Comparison of ENCODE assay signal across 22 mouse cellular contexts in the genomic region with DNA sequence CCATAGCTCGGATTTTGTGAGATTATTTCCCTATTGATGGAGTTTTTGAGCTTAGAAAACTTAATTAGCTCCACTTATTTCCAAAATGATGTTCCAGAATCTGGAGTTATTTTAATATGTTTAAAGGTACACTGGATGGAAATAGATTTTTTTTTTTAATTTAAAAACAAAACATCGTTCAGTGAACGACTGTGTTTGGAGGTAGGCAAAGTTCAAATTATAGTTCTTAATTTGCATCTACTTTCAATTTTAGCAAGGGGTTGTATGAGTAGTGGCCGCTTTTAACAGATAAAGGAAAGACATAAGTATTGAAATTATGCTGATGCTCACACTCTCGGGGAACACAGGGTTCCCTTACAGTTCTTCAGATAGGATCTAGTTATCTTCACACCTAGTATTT.
DNase-seq lines count a peak whose midpoint lies in the region; ATAC-seq lines count a peak whose summit lies in the region.
"Had no signal": no experiment of that assay in that cellular context is flagged by ENCODE, and none has a peak within 500 bp of the region (broad histone marks: within the 10 kb centered on the region; RNA-seq: fewer than 3 reads in every experiment).

No protein-coding gene starts in this region.

- no peak overlapping the region for H3K9ac ChIP-seq in embryonic facial prominence, embryonic 12.5 days
- no peak overlapping the region for H3K9ac ChIP-seq in heart, embryonic 12.5 days
- H3K9ac ChIP-seq in kidney, embryonic 16.5 days (replicated peaks; ENCODE audit: low read length): no peak overlapping the region
- no peak overlapping the region for H3K9ac ChIP-seq in neural tube, embryonic 15.5 days (replicated peaks)
- H3K9ac ChIP-seq: intestine, embryonic 15.5 days; liver, postnatal 0 days; midbrain, embryonic 12.5 days had no signal

- peak overlapping the region; percentile 23; the same call in 1 of the 2 replicates for H3K4me2 ChIP-seq in embryonic facial prominence, embryonic 12.5 days (replicated peaks)
- peak overlapping the region; percentile 58; the same call in 1 of the 2 replicates for H3K4me2 ChIP-seq in heart, embryonic 12.5 days
- peak overlapping the region; percentile 18; the same call in 1 of the 2 replicates for H3K4me2 ChIP-seq in kidney, embryonic 16.5 days (replicated peaks; ENCODE audit: low read depth, low read length)
- H3K4me2 ChIP-seq in neural tube, embryonic 15.5 days: peak overlapping the region; percentile 31
- H3K4me2 ChIP-seq: midbrain, embryonic 12.5 days had no signal

- intact Hi-C loops in heart, postnatal 25 days (cut with DNase I): no loop called here

- no peaks in the 10 kb centered on the region for H3K4me1 ChIP-seq in embryonic facial prominence, embryonic 12.5 days
- H3K4me1 ChIP-seq in embryonic facial prominence, embryonic 10.5 days: no peaks in the 10 kb centered on the region
- peaks cover 6% of the 10 kb centered on the region for H3K4me1 ChIP-seq in heart, embryonic 12.5 days (replicated peaks)
- H3K4me1 ChIP-seq in kidney, embryonic 16.5 days (ENCODE audit: insufficient read depth, low read length): 0 out of 2 replicates have a peak, but pooled peaks cover 6% of the 10 kb centered on the region
- peaks cover 3% of the 10 kb centered on the region; the same call in 1 of the 2 replicates for H3K4me1 ChIP-seq in neural tube, embryonic 15.5 days
- H3K4me1 ChIP-seq: hindbrain, embryonic 10.5 days; intestine, embryonic 15.5 days had no signal

- no peaks in the 10 kb centered on the region for H3K9me3 ChIP-seq in embryonic facial prominence, embryonic 12.5 days
- H3K9me3 ChIP-seq in embryonic facial prominence, embryonic 10.5 days: no peaks in the 10 kb centered on the region
- no peaks in the 10 kb centered on the region for H3K9me3 ChIP-seq in heart, embryonic 12.5 days (replicated peaks)
- H3K9me3 ChIP-seq in kidney, embryonic 16.5 days (ENCODE audit: low read length): no peaks in the 10 kb centered on the region
- H3K9me3 ChIP-seq in neural tube, embryonic 15.5 days (replicated peaks): no peaks in the 10 kb centered on the region
- H3K9me3 ChIP-seq: hindbrain, embryonic 10.5 days; intestine, embryonic 15.5 days; midbrain, embryonic 12.5 days had no signal

- H3K4me3 ChIP-seq in embryonic facial prominence, embryonic 12.5 days: no peak overlapping the region
- no peak overlapping the region for H3K4me3 ChIP-seq in embryonic facial prominence, embryonic 10.5 days
- no peak overlapping the region for H3K4me3 ChIP-seq in heart, embryonic 12.5 days
- no peak overlapping the region for H3K4me3 ChIP-seq in kidney, embryonic 16.5 days (ENCODE audit: low read length)
- H3K4me3 ChIP-seq in neural tube, embryonic 15.5 days (replicated peaks): no peak overlapping the region
- H3K4me3 ChIP-seq: hindbrain, embryonic 10.5 days; intestine, embryonic 15.5 days; midbrain, embryonic 12.5 days had no signal

- H3K36me3 ChIP-seq in embryonic facial prominence, embryonic 12.5 days: no peaks in the 10 kb centered on the region
- H3K36me3 ChIP-seq in embryonic facial prominence, embryonic 10.5 days (replicated peaks): no peaks in the 10 kb centered on the region
- H3K36me3 ChIP-seq in heart, embryonic 12.5 days: no peaks in the 10 kb centered on the region
- no peaks in the 10 kb centered on the region for H3K36me3 ChIP-seq in kidney, embryonic 16.5 days (ENCODE audit: insufficient read depth, low read length)
- no peaks in the 10 kb centered on the region for H3K36me3 ChIP-seq in neural tube, embryonic 15.5 days
- H3K36me3 ChIP-seq: hindbrain, embryonic 10.5 days; intestine, embryonic 15.5 days; midbrain, embryonic 12.5 days had no signal

- no peaks in the 10 kb centered on the region for H3K27me3 ChIP-seq in embryonic facial prominence, embryonic 12.5 days
- H3K27me3 ChIP-seq in embryonic facial prominence, embryonic 10.5 days (replicated peaks; ENCODE audit: low read depth, poor library complexity, severe bottlenecking): no peaks in the 10 kb centered on the region
- H3K27me3 ChIP-seq in heart, embryonic 12.5 days (replicated peaks): no peaks in the 10 kb centered on the region
- H3K27me3 ChIP-seq in kidney, embryonic 16.5 days (ENCODE audit: insufficient read depth, low read length): no peaks in the 10 kb centered on the region
- H3K27me3 ChIP-seq in neural tube, embryonic 15.5 days (replicated peaks): no peaks in the 10 kb centered on the region
- H3K27me3 ChIP-seq: intestine, embryonic 15.5 days; midbrain, embryonic 12.5 days; Patski had no signal

- WGBS in embryonic facial prominence, embryonic 12.5 days: 74% methylated on average over 5 of the region's 5 CpGs
- WGBS in embryonic facial prominence, embryonic 10.5 days: 85% methylated on average over 5 of the region's 5 CpGs
- WGBS in heart, embryonic 12.5 days: 73% methylated on average over 5 of the region's 5 CpGs
- 87% methylated on average over 5 of the region's 5 CpGs for WGBS in kidney, embryonic 16.5 days
- WGBS in neural tube, embryonic 15.5 days: 80% methylated on average over 5 of the region's 5 CpGs

- ATAC-seq in embryonic facial prominence, embryonic 12.5 days (ENCODE audit: insufficient number of reproducible peaks, insufficient read depth, low FRiP score, low TSS enrichment): no peak
- ATAC-seq in heart, embryonic 12.5 days (ENCODE audit: insufficient number of reproducible peaks, low FRiP score): no peak
- ATAC-seq in kidney, embryonic 16.5 days (ENCODE audit: low FRiP score, low TSS enrichment): no peak
- no peak for ATAC-seq in neural tube, embryonic 15.5 days (ENCODE audit: low FRiP score)
- ATAC-seq: forebrain, embryonic 14.5 days; Patski had no signal

- H3K27ac ChIP-seq in embryonic facial prominence, embryonic 12.5 days: no peak overlapping the region
- no peak overlapping the region for H3K27ac ChIP-seq in embryonic facial prominence, embryonic 10.5 days (replicated peaks)
- no peak overlapping the region for H3K27ac ChIP-seq in heart, embryonic 12.5 days (ENCODE audit: poor library complexity, severe bottlenecking)
- no peak overlapping the region for H3K27ac ChIP-seq in kidney, embryonic 16.5 days (ENCODE audit: low read length)
- H3K27ac ChIP-seq in neural tube, embryonic 15.5 days (replicated peaks): no peak overlapping the region
- H3K27ac ChIP-seq: hindbrain, embryonic 10.5 days; intestine, embryonic 15.5 days; midbrain, embryonic 12.5 days had no signal

- DNase-seq in embryonic facial prominence, embryonic 10.5 days (ENCODE audit: low spot score): no peak
- no peak for DNase-seq in heart, postnatal 25 days (ENCODE audit: low spot score)
- no peak for DNase-seq in kidney, postnatal 25 days
- no peak for DNase-seq in adrenal gland, postnatal 10 days
- DNase-seq: adrenal gland, postnatal 14 days; cerebellum, adult 11 months; cerebellum, postnatal 10 days; kidney, adult 9 months; kidney, postnatal 4 days; liver, postnatal 0 days; lung, postnatal 10 days; spleen, adult 18-20 months; thymus, postnatal 36 days had no signal
